Mouse (Mus musculus) testis, adult 2 months (tissue): Measurements from ENCODE around the gene Sec14l2.

ENCODE experiments used
- CTCF ChIP-seq: fragments of 200-500 bp; IDR thresholded peaks from 2 replicates; pipeline ENCODE4 v1.5.1; 2012; ENCODE audit warnings: low read depth, mild to moderate bottlenecking, inconsistent platforms, low read length, moderate library complexity; ENCODE audit not compliant: control insufficient read depth, insufficient read depth, insufficient replicate concordance
- POLR2A ChIP-seq: fragments of 200-500 bp; IDR thresholded peaks from 2 replicates; pipeline ENCODE4 v1.6.1; 2012; ENCODE audit warnings: low read depth, mild to moderate bottlenecking, inconsistent platforms, low read length, moderate library complexity; ENCODE audit not compliant: control insufficient read depth

- TF ChIP-seq CTCF (no peak), POLR2A (no peak)
Observed at GRCm38 (mm10) chr11:4122742-4123579, at the start of gene Sec14l2.
